Mouse (Mus musculus) frontal cortex, postnatal 10 days (tissue): Measurements from ENCODE around the gene Gm9964.
"Not testable (repeated sequence)": the region's sequence is repeated elsewhere in the genome, so short reads cannot be mapped to it uniquely, and the experiment has no call there.

Experiments used
- DNase-seq, 2 experiments: peaks; one replicate each; pipeline ENCODE4 v3.0.0; 2022; ENCODE audit warnings: low spot score in 2 of 2, mixed read lengths in 1 of 2

The Gm9964 gene

GRCm38 (mm10) chr11:79296856-79297491 lies at the start of gene Gm9964:
Gene Gm9964 (minus strand): TSS chr11:79296906.
- no peak for DNase-seq

DNA sequence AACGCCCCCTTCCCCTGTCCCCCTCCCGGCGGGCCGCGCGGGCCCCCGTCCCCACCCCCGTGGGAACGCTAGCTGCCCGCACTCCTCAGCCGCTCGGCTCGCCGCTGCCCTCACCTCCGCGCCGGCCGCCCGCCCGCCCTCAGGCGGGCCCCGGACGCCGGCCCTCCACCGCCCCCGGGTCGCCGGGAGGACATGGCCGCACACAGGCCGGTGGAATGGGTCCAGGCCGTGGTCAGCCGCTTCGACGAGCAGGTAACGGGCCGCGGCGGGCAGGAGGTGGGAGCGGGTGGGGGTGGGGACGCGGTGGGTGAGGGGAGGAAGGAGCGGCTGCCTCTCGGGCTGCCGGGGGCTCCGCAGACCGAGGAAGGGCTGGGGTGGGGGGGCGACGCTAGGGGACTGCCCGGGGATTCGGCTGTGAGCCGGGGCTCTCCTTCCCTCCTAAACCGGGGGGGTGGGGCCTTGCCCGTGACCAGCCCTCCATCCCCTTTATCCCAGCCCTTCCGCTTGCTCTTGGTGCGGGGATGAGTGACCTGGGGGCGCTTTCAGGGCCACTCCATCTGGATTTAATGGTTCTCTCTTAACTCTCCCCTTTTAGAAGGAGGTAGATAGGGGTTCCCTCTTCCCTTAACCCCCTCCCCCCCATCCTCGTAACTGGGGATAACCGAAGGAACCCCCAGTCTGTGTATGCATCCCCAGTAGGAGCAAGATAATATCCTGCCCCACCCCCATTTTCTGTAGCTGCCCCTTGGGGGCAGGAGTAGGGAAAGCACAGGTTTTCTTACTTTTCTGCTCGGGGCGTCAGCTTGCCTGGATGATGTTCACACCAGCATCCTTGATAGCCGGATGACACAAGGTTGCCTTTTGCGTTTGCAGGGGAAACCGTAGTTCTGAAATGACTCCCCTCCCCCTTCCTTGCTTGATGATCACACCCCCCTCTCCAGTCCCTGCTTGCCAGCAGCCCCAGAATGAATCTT lies 43.4 kb upstream of the Gm9964 start:
- peak; percentile 18 to 36 for DNase-seq

GRCm38 (mm10) chr11:79339234-79339807 lies 42.6 kb upstream of the Gm9964 start, which contains the start of gene Nf1:
Gene Nf1 (plus strand): TSS chr11:79339693.
- DNase-seq: peak; percentile 93 to 94

- no peak for DNase-seq
Observed at GRCm38 (mm10) chr11:79338621-79339020, 41.9 kb upstream of the Gm9964 start.

- no peak for DNase-seq
Observed at GRCm38 (mm10) chr11:79336722-79337267, 40.1 kb upstream of the Gm9964 start.

DNA sequence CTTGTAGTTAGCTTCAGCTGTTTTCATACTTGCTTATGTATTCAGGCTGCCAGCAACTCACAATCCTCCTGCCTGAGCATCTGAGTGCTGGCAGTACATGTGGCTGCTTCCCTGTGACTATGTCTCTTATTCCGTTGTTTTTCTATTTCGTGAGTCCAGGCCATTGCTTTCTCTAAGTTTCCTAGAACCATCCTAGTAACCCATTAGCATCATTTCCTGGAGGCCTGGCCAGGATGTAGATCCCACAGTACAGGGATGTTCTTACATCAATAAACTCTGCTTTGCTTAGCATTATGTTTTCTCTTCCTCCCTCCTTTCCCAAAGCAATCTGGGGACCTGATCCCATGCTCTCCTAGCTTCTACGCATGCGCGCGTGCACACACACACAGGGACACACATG lies 38.4 kb upstream of the Gm9964 start:
- no peak for DNase-seq

DNA sequence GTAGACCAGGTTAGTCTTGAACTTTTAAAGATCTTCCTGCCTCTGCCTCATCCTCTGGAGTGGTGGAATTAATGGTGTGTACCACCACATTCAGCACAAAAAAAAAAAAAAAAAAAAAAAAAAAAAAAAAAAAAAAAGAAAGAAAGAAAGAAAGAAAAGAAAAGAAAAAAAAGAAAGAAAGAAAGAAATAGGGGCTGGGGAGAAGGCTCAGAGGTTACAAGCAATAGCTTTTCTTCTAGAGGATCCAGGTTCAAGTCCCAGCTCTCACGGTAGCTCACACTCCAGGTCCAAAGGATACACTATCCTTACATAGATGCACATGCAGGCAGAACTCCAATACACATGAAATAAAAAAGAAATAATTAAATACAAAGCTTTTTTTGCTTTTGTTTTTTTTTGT lies 32.9 kb upstream of the Gm9964 start:
- no peak for DNase-seq

DNA sequence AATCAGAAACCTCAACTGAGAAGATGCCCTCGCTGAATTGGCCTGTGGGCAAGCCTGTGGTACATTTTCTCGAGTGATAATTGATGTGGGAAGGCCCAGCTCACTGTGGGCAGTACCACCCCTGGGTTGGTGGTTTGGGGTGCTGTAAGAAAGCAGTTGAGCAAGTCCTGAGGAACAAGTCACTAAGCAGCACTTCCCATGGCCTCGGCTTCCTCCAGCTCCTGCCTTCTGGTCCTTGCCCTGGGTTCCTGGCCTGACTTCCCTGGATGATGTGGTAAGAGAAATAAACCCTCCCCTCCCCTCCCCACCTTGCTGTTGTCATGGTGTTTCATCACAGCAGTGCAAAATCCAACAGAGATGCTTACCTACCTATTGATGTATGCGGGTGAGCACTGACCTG lies 31.4 kb upstream of the Gm9964 start:
- no peak for DNase-seq

DNA sequence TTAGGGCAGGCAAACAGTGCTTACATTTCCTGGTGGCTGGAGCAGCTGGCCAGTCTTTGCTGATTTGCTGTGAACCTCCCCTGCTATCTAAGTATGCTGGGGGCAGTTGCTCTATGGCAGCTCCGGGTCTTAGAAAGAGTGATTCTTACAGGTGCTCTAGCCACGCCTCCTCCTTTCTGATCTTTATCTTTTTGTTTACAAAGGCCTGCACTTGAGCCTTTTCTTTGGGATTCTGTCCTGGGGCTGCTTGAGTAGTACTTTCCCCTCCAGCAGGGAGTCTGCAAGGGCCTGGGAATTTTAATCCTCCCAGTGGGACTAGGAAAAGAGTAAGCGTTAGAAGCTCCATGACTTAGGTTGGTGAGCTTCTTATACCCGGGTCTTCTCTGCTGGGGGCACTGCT lies 30.4 kb upstream of the Gm9964 start:
- no peak for DNase-seq

- no peak for DNase-seq
Observed at GRCm38 (mm10) chr11:79325663-79326062, 29.0 kb upstream of the Gm9964 start.

- no peak for DNase-seq
Observed at GRCm38 (mm10) chr11:79323985-79324685, 27.4 kb upstream of the Gm9964 start.

- no peak for DNase-seq
Observed at GRCm38 (mm10) chr11:79319807-79320206, 23.1 kb upstream of the Gm9964 start.

DNA sequence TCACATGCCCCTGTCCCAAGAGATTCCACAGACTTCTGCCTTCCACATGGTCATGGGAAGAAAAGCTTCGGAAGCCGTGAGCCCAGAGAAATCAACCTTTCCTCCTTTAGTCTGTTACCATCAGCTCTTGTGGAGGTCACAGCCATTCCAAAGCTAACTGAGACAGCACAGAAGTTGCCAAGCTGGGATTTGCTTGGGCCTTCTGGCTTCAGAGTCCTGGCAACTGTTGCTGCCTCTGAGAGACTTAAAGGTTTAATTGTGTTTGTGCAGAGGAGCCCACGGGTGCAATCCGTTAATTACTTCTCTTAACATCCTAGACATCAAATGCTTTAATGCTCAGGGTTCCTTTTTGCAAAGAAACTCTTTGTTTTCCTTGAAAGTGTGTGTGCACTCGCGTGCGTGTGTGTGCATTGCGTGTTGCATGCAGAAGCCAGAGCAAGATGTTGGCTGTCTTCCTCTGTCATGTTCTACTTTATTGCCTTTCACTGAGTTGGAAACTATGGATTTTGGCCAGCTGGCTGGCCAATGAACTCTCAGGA lies 20.2 kb upstream of the Gm9964 start:
- no peak for DNase-seq

DNA sequence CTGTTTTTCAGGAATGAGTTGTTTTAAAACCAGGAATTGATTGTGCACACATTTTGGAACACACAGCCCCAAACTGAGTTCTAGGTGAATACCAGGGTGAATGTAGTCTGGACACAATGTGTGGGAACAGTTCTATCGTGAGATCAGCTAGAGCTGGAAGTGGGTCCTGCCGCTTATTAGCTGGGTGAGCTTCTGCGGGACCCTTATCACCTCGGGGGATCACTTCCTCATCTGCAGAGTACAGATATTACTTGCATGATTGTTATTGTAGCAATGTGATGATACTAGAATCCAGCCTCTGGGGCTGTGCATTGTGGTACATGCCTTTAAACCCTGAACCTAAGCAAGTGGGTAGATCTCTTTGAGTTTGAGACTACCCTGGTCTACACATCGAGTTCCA lies 13.8 kb upstream of the Gm9964 start:
- DNase-seq: no peak

GRCm38 (mm10) chr11:79307560-79308200 lies 11.0 kb upstream of the Gm9964 start:
- no peak for DNase-seq

DNA sequence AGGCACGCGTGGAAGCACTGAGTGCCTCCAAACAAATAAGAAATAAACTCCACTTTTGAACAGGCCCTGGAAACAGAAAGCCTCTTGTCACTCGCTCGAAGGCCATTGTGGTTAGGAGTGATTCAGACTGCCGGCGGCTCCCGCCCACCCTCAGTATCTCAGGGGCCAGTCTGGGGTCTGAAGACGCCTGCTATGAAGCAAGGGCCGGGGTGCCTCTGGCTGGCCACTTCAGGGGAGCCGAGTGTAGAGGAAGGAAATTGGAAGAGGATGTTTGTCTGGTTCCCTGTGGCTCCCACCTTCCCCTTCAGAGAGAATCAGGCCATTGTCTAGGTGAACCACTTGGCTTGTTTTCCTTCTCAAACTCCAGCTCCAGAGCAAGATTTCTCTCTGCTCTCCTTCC lies 10.3 kb upstream of the Gm9964 start:
- DNase-seq: peak; percentile 26

GRCm38 (mm10) chr11:79306510-79306909 lies 9.8 kb upstream of the Gm9964 start:
- no peak for DNase-seq

GRCm38 (mm10) chr11:79305697-79306340 lies 9.1 kb upstream of the Gm9964 start:
- no peak for DNase-seq

DNA sequence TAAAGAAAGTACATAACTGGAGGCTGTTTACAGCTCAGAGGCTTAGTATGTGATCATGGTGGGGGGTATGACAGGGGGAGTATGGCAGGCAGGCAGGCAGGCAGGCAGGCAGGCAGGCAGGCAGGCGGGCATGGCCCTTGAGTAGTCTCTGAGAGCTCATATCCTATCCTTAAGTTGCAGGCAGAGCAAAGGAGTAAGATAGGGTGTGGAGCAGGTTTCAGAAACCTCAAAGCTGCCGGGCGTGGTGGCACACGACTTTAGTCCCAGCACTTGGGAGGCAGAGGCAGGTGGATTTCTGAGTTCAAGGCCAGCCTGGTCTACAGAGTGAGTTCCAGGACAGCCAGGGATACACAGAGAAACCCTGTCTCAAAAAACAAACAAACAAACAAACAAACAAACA lies 7.5 kb upstream of the Gm9964 start:
- not testable (repeated sequence) for DNase-seq

DNA sequence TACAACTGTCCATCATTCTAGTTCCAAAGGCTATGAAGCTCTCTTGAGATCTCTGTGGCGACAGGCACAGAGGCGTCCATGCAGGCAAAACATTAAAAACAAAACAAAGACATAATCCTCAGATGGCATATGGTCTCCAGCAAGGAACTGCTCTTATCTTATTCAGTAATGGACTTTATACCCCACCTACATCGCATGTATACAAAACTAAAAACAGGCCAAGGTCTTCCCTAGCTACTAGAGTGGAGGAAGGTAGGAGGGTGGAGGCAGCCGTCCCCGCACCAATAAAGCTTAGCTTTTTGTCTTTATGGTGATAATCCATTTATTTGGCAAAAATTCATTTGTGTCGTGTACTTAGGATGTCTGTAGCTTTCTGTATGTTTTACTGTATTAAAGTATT lies 6.4 kb upstream of the Gm9964 start:
- DNase-seq: no peak
